Mouse (Mus musculus) kidney, adult 2 months (tissue): ENCODE results near the gene Dbil5.

Source experiments
- CTCF ChIP-seq: fragments of 200-500 bp; conservative IDR thresholded peaks from 2 replicates; pipeline ENCODE4 v1.5.1; 2011; ENCODE audit warnings: low read depth, mild to moderate bottlenecking, control low read depth, low read length, moderate library complexity, mixed read lengths; ENCODE audit not compliant: insufficient read depth, insufficient read length
- POLR2A ChIP-seq: fragments of 200-500 bp; IDR thresholded peaks from one replicate; pipeline ENCODE4 v1.6.1; 2011; ENCODE audit warnings: low read depth, low read length, control low read depth

- TF ChIP-seq CTCF, result no peak
- TF ChIP-seq POLR2A, result no peak
Measured at GRCm38 (mm10) chr11:76252036-76252435, 34.6 kb downstream of the Dbil5 start.
